Mouse (Mus musculus): Measurements from ENCODE around the gene Clnk.
A peak's percentile ranks its signal among the peaks of the same experiment; 100 is the strongest.

Gene Clnk

GRCm38 (mm10) chr5:38775500-38775899 lies 101.1 kb downstream of the Clnk start:
- no peak for DNase-seq (ENCODE audit: inconsistent age in 2 of 2, low spot score in 1 of 2)

DNA sequence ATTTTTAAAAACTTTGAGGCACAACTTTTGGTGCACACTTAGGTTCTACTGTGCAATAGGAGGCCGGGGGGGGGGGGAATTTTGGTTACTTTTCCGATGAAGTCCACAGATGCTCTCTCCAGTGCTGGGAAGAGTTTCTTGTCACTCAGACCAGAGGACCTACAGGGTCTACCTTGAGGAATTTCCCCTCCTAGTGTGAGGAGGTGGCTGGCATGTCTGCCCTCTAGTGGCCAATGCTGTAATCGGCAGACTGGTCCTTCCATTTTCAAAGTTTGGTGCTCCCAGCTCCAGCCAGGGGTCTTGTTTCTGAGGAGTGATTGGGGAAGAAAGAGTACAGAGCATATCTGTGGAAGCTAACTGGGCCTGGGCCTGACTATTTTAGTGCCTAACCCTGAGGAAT lies 121.7 kb downstream of the Clnk start:
- peak; percentile 6 to 47 for DNase-seq (ENCODE audit: inconsistent age in 2 of 2, low spot score in 1 of 2)

DNA sequence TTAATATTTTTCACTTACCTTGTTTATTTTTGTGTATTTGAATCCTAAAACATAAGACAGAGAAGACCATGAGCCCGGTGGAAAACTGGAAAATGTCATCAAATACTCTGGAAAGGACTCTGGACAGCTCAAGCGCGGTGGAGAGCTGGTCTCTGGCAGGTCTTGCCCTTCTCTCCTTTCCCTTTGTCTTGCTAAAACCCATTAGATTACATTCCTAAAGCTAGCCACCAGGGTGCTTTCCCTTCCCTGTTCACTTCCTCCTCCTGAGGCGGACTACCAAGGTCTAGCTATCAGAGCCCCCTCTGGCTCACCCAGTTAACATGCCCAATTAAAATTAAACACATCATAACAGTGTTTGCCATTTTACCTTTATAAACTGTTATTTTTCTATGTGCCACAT lies 123.9 kb downstream of the Clnk start:
- no peak for DNase-seq (ENCODE audit: inconsistent age in 2 of 2, low spot score in 1 of 2)

DNA sequence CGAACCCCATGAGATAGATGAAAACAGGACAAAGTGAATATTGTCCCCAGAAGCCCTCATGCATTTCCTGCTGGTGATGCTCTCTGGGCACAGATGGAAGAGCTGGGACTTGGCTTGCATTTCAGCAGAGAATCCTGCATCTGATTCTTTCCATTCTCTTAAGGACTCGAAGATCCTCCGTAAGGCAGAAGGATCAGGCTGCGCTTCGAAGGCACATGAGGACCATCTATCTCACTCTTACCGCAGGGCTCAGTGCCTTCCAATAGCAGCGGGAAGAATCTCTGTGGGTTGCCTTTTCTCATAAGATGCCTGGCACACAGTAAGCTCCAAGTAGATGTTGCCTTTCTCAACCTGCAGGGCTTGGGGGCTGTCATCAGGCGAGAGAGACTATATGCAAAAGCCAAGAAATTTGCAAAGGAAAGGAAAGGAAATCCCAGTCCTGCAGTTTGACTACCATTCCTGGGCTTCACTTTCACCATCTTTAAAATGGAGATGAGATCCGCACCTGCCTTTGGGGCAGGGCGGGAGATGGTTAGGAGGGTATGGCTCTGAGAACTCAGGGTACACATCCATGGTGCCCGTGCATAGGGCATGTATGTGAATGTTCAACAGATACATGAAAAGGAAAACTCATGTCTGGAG lies 167.6 kb downstream of the Clnk start:
- no peak for DNase-seq (ENCODE audit: inconsistent age in 2 of 2, low spot score in 1 of 2)

GRCm38 (mm10) chr5:38707364-38708075 lies 169.1 kb downstream of the Clnk start:
- no peak for DNase-seq (ENCODE audit: inconsistent age in 2 of 2, low spot score in 1 of 2)

- DNase-seq (ENCODE audit: inconsistent age in 2 of 2, low spot score in 1 of 2), result no peak
These were observed 173.7 kb downstream of the Clnk start for GRCm38 (mm10) chr5:38702941-38703340.

GRCm38 (mm10) chr5:38702091-38702490 lies 174.5 kb downstream of the Clnk start:
- no peak for DNase-seq (ENCODE audit: inconsistent age in 2 of 2, low spot score in 1 of 2)

- DNase-seq (ENCODE audit: inconsistent age in 2 of 2, low spot score in 1 of 2), result no peak
These were observed 178.1 kb downstream of the Clnk start for GRCm38 (mm10) chr5:38698466-38698865.

GRCm38 (mm10) chr5:38698046-38698445 lies 178.6 kb downstream of the Clnk start:
- no peak for DNase-seq (ENCODE audit: inconsistent age in 2 of 2, low spot score in 1 of 2)

- DNase-seq (ENCODE audit: inconsistent age in 2 of 2, low spot score in 1 of 2), result no peak
These were observed 179.8 kb downstream of the Clnk start for GRCm38 (mm10) chr5:38696616-38697375.

- no peak for DNase-seq (ENCODE audit: inconsistent age in 2 of 2, low spot score in 1 of 2)
These were observed 183.8 kb downstream of the Clnk start for GRCm38 (mm10) chr5:38692859-38693258.

DNA sequence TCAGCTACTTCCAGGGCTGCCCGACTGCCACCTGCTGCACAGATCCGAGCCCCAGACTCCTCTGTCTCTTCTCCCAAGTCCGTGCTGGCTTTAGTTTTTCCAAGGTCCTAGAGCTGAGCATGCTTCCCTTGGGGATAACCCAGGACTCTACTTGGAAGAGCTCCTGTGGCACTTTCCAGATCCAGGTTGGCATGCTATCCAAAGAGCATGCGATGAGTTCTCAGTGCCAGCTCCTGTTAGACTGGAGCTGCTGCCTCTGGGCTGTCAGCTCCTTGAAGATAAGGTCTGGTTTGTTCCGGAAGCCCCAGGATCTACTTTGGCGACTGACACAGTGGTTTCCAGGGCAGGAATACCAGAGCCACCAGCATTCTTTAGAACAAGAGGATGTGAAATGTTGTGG lies 187.4 kb downstream of the Clnk start:
- DNase-seq (ENCODE audit: inconsistent age in 2 of 2, low spot score in 1 of 2), result no peak

- no peak for DNase-seq (ENCODE audit: inconsistent age in 2 of 2, low spot score in 1 of 2)
These were observed 188.9 kb downstream of the Clnk start for GRCm38 (mm10) chr5:38687694-38688093.

DNA sequence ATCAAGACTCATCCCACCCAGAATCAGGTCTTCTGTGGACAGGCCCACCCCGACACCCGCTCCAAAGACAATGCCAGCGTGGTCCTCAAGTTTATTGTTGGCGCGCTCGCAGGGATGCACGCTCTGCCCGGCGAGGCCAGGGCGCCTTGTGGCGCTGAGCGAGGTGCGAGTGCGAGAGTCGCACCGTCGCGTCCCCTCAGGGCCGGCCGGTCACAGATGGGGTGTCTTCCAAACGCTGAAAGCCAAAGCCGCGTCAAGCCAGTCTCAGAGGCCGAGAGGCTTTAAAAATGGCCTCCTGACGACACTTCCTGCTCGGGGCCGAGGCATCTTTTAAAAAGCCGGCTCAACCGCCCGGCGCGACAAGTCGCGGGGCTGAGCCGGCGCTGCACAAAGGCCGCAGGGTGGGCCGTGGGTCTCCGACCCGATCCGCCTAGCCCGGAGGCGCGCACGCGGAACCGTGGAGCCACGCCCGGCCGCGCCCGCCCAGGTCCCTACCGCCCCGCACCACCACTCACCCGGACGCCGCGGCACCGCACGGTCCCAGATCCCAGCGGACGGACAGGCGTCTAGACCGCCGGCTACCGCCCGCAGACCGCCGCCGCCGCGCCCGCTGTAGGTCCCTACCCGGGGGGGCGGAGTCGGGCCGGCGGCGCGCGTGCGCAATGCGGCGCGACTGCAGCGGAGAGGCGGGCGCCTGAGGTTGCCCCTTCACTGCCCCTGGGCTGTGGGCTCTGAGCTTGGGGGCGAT lies 192.3 kb downstream of the Clnk start, which contains the start of gene Zfp518b:
Zfp518b (minus strand) TSS at position 663 of the 748 bp plus-strand sequence.
- DNase-seq (ENCODE audit: inconsistent age in 2 of 2, low spot score in 1 of 2), result peak; percentile 80 to 94

GRCm38 (mm10) chr5:38658836-38659235 lies 217.8 kb downstream of the Clnk start:
- no peak for DNase-seq (ENCODE audit: inconsistent age in 2 of 2, low spot score in 1 of 2)

All from adrenal gland, adult (tissue).